Mouse (Mus musculus): ENCODE measurements at regions not wholly inside any gene's neighbourhood (a gene's known extent, or its start where the extent isn't known, plus 50 kb on each side); places are given as distances from the start of the nearest gene placed in this dataset.
"Not testable (repeated sequence)": the region's sequence is repeated elsewhere in the genome, so short reads cannot be mapped to it uniquely, and the experiment has no call there.

DNA sequence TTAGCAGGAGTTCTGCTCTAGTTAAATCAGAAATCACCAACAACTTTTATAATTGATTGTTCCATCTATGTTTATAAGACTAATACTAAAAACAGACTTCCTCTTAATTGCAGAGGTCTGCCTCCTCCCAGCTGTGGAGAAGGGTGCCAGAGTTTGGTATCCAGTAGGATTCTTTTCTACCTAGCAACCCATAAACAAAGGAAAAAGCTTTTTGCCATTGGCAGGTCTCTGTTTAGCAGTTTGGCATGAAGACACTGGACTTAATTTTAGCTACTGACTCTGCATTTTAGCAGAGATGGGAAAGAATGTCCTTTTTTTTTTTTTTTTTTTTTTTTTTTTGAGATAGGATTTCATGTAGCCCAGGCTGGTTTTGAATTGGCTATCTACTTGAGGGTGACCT lies 1628.4 kb downstream of the A830018L16Rik start:
- H3K4me1 ChIP-seq (ENCODE audit: control insufficient read depth, insufficient read depth, low read length) = no peaks in the 10 kb centered on the region
- TF ChIP-seq POLR2A (IDR thresholded peaks at IDR 0.05; ENCODE audit: borderline replicate concordance, low read depth, low read length) (no peak), CTCF (IDR thresholded peaks at IDR 0.05; ENCODE audit: low read depth, low read length) (no peak)

GRCm38 (mm10) chr1:13050140-13050775 lies 1636.4 kb downstream of the A830018L16Rik start:
- no peak overlapping the region for H3K27ac ChIP-seq (ENCODE audit: insufficient read depth, low read depth, low read length)
- H3K4me3 ChIP-seq (ENCODE audit: insufficient read depth, low read length) = no peak overlapping the region
- H3K4me1 ChIP-seq (ENCODE audit: control insufficient read depth, insufficient read depth, low read length) = no peaks in the 10 kb centered on the region
- no peak for TF ChIP-seq POLR2A (IDR thresholded peaks at IDR 0.05; ENCODE audit: borderline replicate concordance, low read depth, low read length)
- TF ChIP-seq CTCF (IDR thresholded peaks at IDR 0.05; ENCODE audit: low read depth, low read length) = peak; percentile 85

More for the DNA sequence above, 1628.4 kb downstream of the A830018L16Rik start:
- Histone ChIP-seq H3K4me3 (ENCODE audit: insufficient read depth, low read length) (no peak overlapping the region), H3K27ac (ENCODE audit: insufficient read depth, low read depth, low read length) (no peak overlapping the region)

GRCm38 (mm10) chr1:13051433-13052066 lies 1637.6 kb downstream of the A830018L16Rik start:
- not testable (repeated sequence) for H3K27ac ChIP-seq (ENCODE audit: insufficient read depth, low read depth, low read length); H3K4me3 ChIP-seq (ENCODE audit: insufficient read depth, low read length); H3K4me1 ChIP-seq (ENCODE audit: control insufficient read depth, insufficient read depth, low read length)

DNA sequence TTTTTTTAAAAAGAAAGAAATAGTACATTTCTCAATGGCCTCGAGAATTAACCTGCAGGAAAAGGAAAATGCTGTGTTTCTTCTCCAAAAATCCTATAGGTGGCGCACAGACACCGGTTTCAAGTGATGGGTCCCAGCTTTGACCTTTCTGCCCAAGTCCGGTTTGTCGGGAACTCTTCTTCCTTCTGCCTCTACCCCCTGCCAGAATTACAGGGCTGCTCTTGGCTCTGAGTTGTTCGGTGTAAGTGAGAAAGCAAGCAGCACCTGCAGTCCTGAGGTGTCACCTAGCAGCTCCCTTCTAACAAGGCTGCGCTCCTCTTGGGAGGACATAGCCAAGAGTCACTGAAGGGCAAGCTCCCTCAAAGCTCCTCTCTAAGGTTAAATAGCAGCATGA lies 1638.2 kb downstream of the A830018L16Rik start:
- H3K4me1 ChIP-seq (ENCODE audit: control insufficient read depth, insufficient read depth, low read length) = no peaks in the 10 kb centered on the region
- peak overlapping the region; percentile 46 for H3K4me3 ChIP-seq (ENCODE audit: insufficient read depth, low read length)
- TF ChIP-seq CTCF (IDR thresholded peaks at IDR 0.05; ENCODE audit: low read depth, low read length) (peak; percentile 47), POLR2A (IDR thresholded peaks at IDR 0.05; ENCODE audit: borderline replicate concordance, low read depth, low read length) (no peak)
- no peak overlapping the region for H3K27ac ChIP-seq (ENCODE audit: insufficient read depth, low read depth, low read length)

GRCm38 (mm10) chr1:13057741-13058140 lies 1643.8 kb downstream of the A830018L16Rik start:
- TF ChIP-seq CTCF (IDR thresholded peaks at IDR 0.05; ENCODE audit: low read depth, low read length) (no peak), POLR2A (IDR thresholded peaks at IDR 0.05; ENCODE audit: borderline replicate concordance, low read depth, low read length) (no peak)
- no peak overlapping the region for H3K27ac ChIP-seq (ENCODE audit: insufficient read depth, low read depth, low read length)
- no peak overlapping the region for H3K4me3 ChIP-seq (ENCODE audit: insufficient read depth, low read length)
- H3K4me1 ChIP-seq (ENCODE audit: control insufficient read depth, insufficient read depth, low read length) = no peaks in the 10 kb centered on the region

DNA sequence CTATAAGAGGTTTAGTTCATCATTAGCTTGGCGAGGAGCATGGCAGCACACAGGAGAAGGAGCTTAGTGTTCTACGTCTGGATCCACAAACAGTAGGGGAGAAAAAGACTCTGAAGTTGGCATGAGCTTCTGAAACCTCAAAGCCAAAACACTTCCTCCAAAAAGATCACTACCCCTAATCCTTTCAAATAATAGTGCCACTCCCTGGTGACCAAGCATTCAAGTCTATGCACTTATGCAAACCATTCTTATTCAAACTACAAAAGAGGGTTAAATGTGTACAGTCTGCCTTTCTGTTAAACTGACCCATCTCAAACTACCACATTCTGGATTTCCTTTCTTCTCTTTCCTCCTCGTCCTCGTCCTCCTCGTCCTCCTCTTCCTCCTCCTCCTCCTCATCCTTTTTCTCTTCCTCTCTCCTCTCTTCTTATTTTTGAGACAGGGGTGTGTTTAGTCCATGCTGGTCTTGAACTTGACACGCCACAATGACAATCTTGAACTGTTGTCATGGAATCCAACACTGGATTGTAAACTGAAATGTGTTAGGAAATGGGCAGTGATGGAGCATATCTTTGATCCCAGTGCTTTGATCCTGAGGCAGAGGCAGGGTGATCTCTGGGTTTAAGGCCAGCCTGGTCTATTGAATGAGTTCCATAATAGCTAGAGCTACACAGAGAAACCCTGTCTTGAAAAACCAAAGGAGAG lies 1645.9 kb downstream of the A830018L16Rik start:
- Histone ChIP-seq H3K27ac (ENCODE audit: insufficient read depth, low read depth, low read length) (no peak overlapping the region), H3K4me1 (ENCODE audit: control insufficient read depth, insufficient read depth, low read length) (no peaks in the 10 kb centered on the region), H3K4me3 (ENCODE audit: insufficient read depth, low read length) (no peak overlapping the region)
- TF ChIP-seq CTCF (IDR thresholded peaks at IDR 0.05; ENCODE audit: low read depth, low read length) = no peak
- no peak for TF ChIP-seq POLR2A (IDR thresholded peaks at IDR 0.05; ENCODE audit: borderline replicate concordance, low read depth, low read length)
